Mouse (Mus musculus) G1E (cell line): ENCODE measurements around the gene Armh1. TPM values are rescaled to one million over a fixed set of nuclear protein-coding genes. Genes with fewer than 3 reads are reported as not detected.

ENCODE experiments used
- ATAC-seq: 2 replicates; pipeline ENCODE4 v1.8.0; 2016; ENCODE audit warnings: mild to moderate bottlenecking; ENCODE audit not compliant: insufficient number of reproducible peaks, poor library complexity, low FRiP score, severe bottlenecking; ENCODE audit errors: extremely low read depth
- DNase-seq: peaks from one replicate; pipeline ENCODE4 v3.0.0; 2012; ENCODE audit warnings: low spot score
- H3K27me3 ChIP-seq: 2 replicates; pipeline ENCODE4 v1.6.1; 2012; ENCODE audit warnings: mild to moderate bottlenecking, low read length, inconsistent platforms; ENCODE audit not compliant: insufficient read depth
- H3K36me3 ChIP-seq: replicated peaks from 2 replicates; pipeline ENCODE3; 2012; ENCODE audit warnings: mild to moderate bottlenecking, inconsistent platforms
- H3K4me1 ChIP-seq: 2 replicates; pipeline ENCODE4 v1.6.1; 2012; ENCODE audit warnings: low read depth, low read length, inconsistent platforms, mixed read lengths; ENCODE audit not compliant: insufficient read depth
- H3K4me3 ChIP-seq: 2 replicates; pipeline ENCODE4 v1.5.1; 2012; ENCODE audit warnings: low read depth, mild to moderate bottlenecking, inconsistent platforms, low read length, moderate library complexity, mixed read lengths
- H3K9me3 ChIP-seq: replicated peaks from 2 replicates; pipeline ENCODE4 v1.6.1; 2012; ENCODE audit warnings: inconsistent platforms
- CTCF ChIP-seq: IDR thresholded peaks from 2 replicates; pipeline ENCODE4 v1.5.1; 2012; ENCODE audit warnings: low read depth, low read length, inconsistent platforms, mixed read lengths
- GATA1 ChIP-seq: IDR thresholded peaks from 2 replicates; pipeline ENCODE4 v1.6.1; 2012; ENCODE audit warnings: borderline replicate concordance, low read length, inconsistent platforms, mixed read lengths
- GATA2 ChIP-seq: IDR thresholded peaks from 2 replicates; pipeline ENCODE4 v1.6.1; 2012; ENCODE audit warnings: low read depth, low read length, inconsistent platforms, borderline replicate concordance
- POLR2AphosphoS5 ChIP-seq: IDR thresholded peaks from 2 replicates; pipeline ENCODE4 v1.6.1; 2012; ENCODE audit warnings: low read depth, low read length, inconsistent platforms; ENCODE audit not compliant: insufficient replicate concordance
- TAL1 ChIP-seq: conservative IDR thresholded peaks from 2 replicates; pipeline ENCODE4 v1.6.1; 2012; ENCODE audit warnings: low read depth, low read length, inconsistent platforms, mixed read lengths
- polyA plus RNA-seq: library from polyadenylated mRNA; stranded (reverse); fragments of >175 nt; gene quantifications from 2 replicates; pipeline ENCODE4 v1.2.3, GENCODE M21; 2012
- total RNA-seq, 2 experiments: library from RNA; stranded (forward) in 1 of 2; stranded (reverse) in 1 of 2; fragments of 200-1000 nt in 1 of 2; fragments of >200 nt in 1 of 2; fragmentation: Nextera tagmentation in 1 of 2; gene quantifications; 2 replicates each; pipeline ENCODE4 v1.2.3; 2014 to 2017

Armh1 gene
- total and polyA plus RNA-seq, 3 experiments: not detected

- Histone ChIP-seq H3K36me3 (peaks cover 72% of the 10 kb centered on the region), H3K4me1 (peaks cover 5% of the 10 kb centered on the region; the same call in 1 of the 2 replicates), H3K4me3 (no peak overlapping the region), H3K27me3 (peaks cover 7% of the 10 kb centered on the region; the same call in 1 of the 2 replicates), H3K9me3 (peaks cover 8% of the 10 kb centered on the region)
- ATAC-seq: no peak
- TF ChIP-seq GATA1 (no peak), POLR2AphosphoS5 (no peak), TAL1 (no peak), CTCF (no peak), GATA2 (no peak)
- no peak for DNase-seq
Observed at GRCm38 (mm10) chr4:117272459-117272858, 20.5 kb upstream of the Armh1 start.

- no peak for TF ChIP-seq TAL1
- TF ChIP-seq GATA1: no peak
- no peak for TF ChIP-seq GATA2
- no peak for TF ChIP-seq POLR2AphosphoS5
- peak; percentile 89 for TF ChIP-seq CTCF
- peaks cover 9% of the 10 kb centered on the region; the same call in 1 of the 2 replicates for H3K27me3 ChIP-seq
- ATAC-seq (peak; percentile 35; the same call in 1 of the 2 replicates), DNase-seq (peak; percentile 56)
- H3K9me3 ChIP-seq: peaks cover 8% of the 10 kb centered on the region
- peaks cover 5% of the 10 kb centered on the region; the same call in 1 of the 2 replicates for H3K4me1 ChIP-seq
- H3K36me3 ChIP-seq: peaks cover 50% of the 10 kb centered on the region
- no peak overlapping the region for H3K4me3 ChIP-seq
Observed at GRCm38 (mm10) chr4:117270278-117270677, 18.4 kb upstream of the Armh1 start.

GRCm38 (mm10) chr4:117267831-117268437 lies 16.0 kb upstream of the Armh1 start:
- peaks cover 27% of the 10 kb centered on the region for H3K36me3 ChIP-seq
- H3K27me3 ChIP-seq: peaks cover 9% of the 10 kb centered on the region; the same call in 1 of the 2 replicates
- no peak overlapping the region for H3K4me3 ChIP-seq
- peaks cover 3% of the 10 kb centered on the region; the same call in 1 of the 2 replicates for H3K4me1 ChIP-seq
- DNase-seq (no peak), ATAC-seq (no peak)
- H3K9me3 ChIP-seq: no peaks in the 10 kb centered on the region
- TF ChIP-seq GATA1: no peak
- no peak for TF ChIP-seq TAL1
- TF ChIP-seq CTCF: no peak
- no peak for TF ChIP-seq GATA2
- no peak for TF ChIP-seq POLR2AphosphoS5

GRCm38 (mm10) chr4:117267284-117267683 lies 15.4 kb upstream of the Armh1 start:
- TF ChIP-seq GATA2 (no peak), POLR2AphosphoS5 (no peak), TAL1 (no peak), CTCF (peak; percentile 99)
- no peak; the same call in 1 of the 2 replicates for ATAC-seq
- Histone ChIP-seq H3K36me3 (peaks cover 20% of the 10 kb centered on the region), H3K4me1 (peaks cover 3% of the 10 kb centered on the region), H3K4me3 (no peak overlapping the region), H3K9me3 (no peaks in the 10 kb centered on the region), H3K27me3 (peaks cover 9% of the 10 kb centered on the region; the same call in 1 of the 2 replicates)
- peak; percentile 42 for DNase-seq

GRCm38 (mm10) chr4:117262987-117263386 lies 11.1 kb upstream of the Armh1 start:
- Histone ChIP-seq H3K27me3 (peaks cover 9% of the 10 kb centered on the region), H3K9me3 (no peaks in the 10 kb centered on the region), H3K4me3 (no peak overlapping the region), H3K4me1 (peaks cover 5% of the 10 kb centered on the region), H3K36me3 (no peaks in the 10 kb centered on the region)
- ATAC-seq (no peak), DNase-seq (no peak)
- TF ChIP-seq TAL1: no peak
- no peak for TF ChIP-seq GATA1
- TF ChIP-seq POLR2AphosphoS5: no peak
- TF ChIP-seq CTCF: no peak

- peaks cover 9% of the 10 kb centered on the region for H3K27me3 ChIP-seq
- H3K4me1 ChIP-seq: peaks cover 5% of the 10 kb centered on the region
- no peak for TF ChIP-seq GATA2
- no peak for TF ChIP-seq TAL1
- no peak for TF ChIP-seq GATA1
- TF ChIP-seq CTCF: no peak
- TF ChIP-seq POLR2AphosphoS5: no peak
- H3K9me3 ChIP-seq: no peaks in the 10 kb centered on the region
- DNase-seq (no peak), ATAC-seq (no peak)
- H3K36me3 ChIP-seq: no peaks in the 10 kb centered on the region
- H3K4me3 ChIP-seq: no peak overlapping the region
Observed at GRCm38 (mm10) chr4:117262101-117262913, 10.4 kb upstream of the Armh1 start.
